Mouse (Mus musculus): ENCODE data around the gene Cby1.

DNA sequence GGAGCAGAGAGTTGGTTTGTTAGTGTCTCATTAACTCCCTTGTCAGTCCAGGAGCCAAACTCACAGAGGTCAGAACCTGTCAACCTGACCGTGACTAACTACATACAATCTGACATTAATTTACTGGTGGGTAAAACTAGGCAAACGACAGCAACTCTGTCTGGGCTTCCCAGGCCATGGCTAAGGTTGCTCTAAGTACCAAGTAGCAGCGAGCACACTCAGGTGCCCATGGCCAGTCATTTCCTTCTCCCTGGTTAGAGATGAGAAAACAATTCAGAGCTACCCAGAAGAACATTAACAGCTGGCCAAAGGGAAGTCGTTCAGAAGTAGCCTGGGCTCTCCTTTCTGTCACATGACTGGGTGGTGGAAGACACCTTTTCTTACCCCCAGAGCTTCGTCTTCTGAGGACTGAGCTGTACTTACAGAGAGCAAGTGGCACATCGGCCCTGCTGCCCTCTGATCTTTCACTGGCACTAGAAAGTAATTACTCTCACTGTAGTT lies 26.2 kb downstream of the Cby1 start:
- no peak for TF ChIP-seq CTCF (IDR thresholded peaks at IDR 0.05; ENCODE audit: low read depth)
- no peak for TF ChIP-seq EP300 (IDR thresholded peaks at IDR 0.05; ENCODE audit: low read depth)

Data from liver, embryonic 14.5 days (tissue).